Mouse (Mus musculus) hindbrain, embryonic 10.5 days (tissue): Measurements from ENCODE around the gene Ppm1l. TPM values are rescaled to one million over a fixed set of nuclear protein-coding genes. Genes with fewer than 3 reads are reported as not detected.
"Not testable (repeated sequence)": the region's sequence is repeated elsewhere in the genome, so short reads cannot be mapped to it uniquely, and the experiment has no call there.

Experiments
- DNase-seq: peaks from one replicate; pipeline ENCODE4 v3.0.0-alpha.2; 2017; ENCODE audit warnings: low spot score
- H3K27ac ChIP-seq: fragments of 300-500 bp; sonication (generic); 2 replicates; pipeline ENCODE4 v1.5.1; 2016; ENCODE audit warnings: mild to moderate bottlenecking, moderate library complexity
- H3K27me3 ChIP-seq: fragments of 300-500 bp; sonication (generic); 2 replicates; pipeline ENCODE4 v1.6.1; 2016; ENCODE audit warnings: mild to moderate bottlenecking; ENCODE audit not compliant: poor library complexity, insufficient read depth, severe bottlenecking
- H3K36me3 ChIP-seq: fragments of 300-500 bp; sonication (generic); 2 replicates; pipeline ENCODE4 v1.6.1; 2016; ENCODE audit warnings: mild to moderate bottlenecking, moderate library complexity
- H3K4me1 ChIP-seq: fragments of 300-500 bp; sonication (generic); replicated peaks from 2 replicates; pipeline ENCODE4 v1.6.1; 2016; ENCODE audit warnings: mild to moderate bottlenecking
- H3K4me3 ChIP-seq: fragments of 300-500 bp; sonication (generic); 2 replicates; pipeline ENCODE4 v1.5.1; 2016; ENCODE audit warnings: mild to moderate bottlenecking, moderate library complexity
- H3K9me3 ChIP-seq: fragments of 300-500 bp; sonication (generic); 2 replicates; pipeline ENCODE4 v1.6.1; 2016; ENCODE audit warnings: mild to moderate bottlenecking, moderate library complexity
- WGBS: fragments of 180-500 bp; shearing (Covaris S2); methylation state at CpG from one replicate; pipeline ENCODE4 v1.1.7; 2016; 5-methylcytosine and 5-hydroxymethylcytosine counted together
- polyA plus RNA-seq: library from polyadenylated mRNA; unstranded; fragments of >200 nt; fragmentation: Nextera tagmentation; extraction: Ambion mirVana; gene quantifications from 2 replicates; pipeline ENCODE4 v1.2.1, GENCODE M21; 2016

Gene Ppm1l
- polyA plus RNA-seq, 1 experiment from 2014 or later, result 17.3 TPM

DNA sequence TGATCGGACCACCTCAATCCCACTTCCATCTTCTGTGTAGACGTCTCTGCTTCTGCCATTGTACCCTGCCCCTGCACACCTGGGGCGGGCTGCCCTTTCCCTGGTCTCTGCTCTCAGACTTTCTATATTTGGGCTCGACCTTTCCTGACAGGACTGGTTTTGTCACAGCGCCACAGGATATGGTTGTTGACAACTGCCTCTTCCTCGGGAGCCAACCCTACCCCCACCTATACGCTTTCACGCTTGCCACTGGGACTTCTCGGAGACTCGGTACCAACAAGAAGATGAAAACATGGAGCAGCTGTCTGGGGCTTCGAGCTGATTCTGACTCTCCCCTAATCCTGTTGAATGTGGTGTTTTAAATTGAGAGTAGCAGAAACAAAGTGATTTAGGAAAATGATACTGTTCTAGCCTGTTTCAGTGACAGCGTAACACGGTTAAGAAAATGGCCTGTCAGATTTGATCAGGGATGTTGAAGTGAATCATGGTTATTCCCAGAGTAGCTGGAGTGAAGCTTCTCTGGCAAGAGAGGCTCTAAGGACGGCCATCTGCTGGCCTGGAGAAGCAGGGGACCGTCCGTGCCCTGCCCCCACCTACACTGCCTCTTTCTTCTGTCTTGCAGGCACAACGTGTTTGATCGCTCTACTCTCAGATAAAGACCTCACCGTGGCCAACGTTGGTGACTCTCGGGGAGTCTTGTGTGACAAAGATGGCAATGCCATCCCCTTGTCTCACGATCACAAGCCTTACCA, 232.2 kb downstream of the Ppm1l start:
- 84% methylated on average over 22 of the region's 22 CpGs for WGBS
- H3K4me3 ChIP-seq, result no peak overlapping the region
- no peak for DNase-seq
- H3K9me3 ChIP-seq, result no peaks in the 10 kb centered on the region
- H3K27me3 ChIP-seq, result no peaks in the 10 kb centered on the region
- no peak overlapping the region for H3K27ac ChIP-seq
- H3K4me1 ChIP-seq, result peaks cover 8% of the 10 kb centered on the region
- H3K36me3 ChIP-seq, result peaks cover 11% of the 10 kb centered on the region

DNA sequence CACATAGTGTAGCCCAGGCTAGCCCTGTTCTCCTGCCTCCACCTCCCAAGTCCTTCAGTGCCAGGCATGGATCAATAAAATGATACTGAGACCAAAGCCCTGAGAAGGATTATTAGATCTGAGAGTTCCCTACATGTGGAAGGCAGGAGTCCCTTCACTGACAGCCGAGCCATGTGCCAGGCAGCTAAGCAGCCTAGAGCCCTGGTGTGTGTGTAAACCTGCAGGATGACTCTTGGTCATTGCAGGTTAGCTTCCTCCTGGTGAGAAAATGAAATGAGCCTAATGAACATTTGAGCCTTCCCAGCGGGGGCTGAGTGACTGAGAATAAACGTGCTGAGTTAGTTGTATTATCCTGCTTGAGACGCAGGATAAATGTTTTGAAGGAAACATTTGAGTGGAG, 232.9 kb downstream of the Ppm1l start:
- no peak for DNase-seq
- Histone ChIP-seq H3K4me1 (peaks cover 8% of the 10 kb centered on the region), H3K9me3 (no peaks in the 10 kb centered on the region), H3K4me3 (no peak overlapping the region), H3K27ac (no peak overlapping the region), H3K36me3 (peaks cover 15% of the 10 kb centered on the region), H3K27me3 (no peaks in the 10 kb centered on the region)
- WGBS, result 78% methylated on average over 4 of the region's 4 CpGs

DNA sequence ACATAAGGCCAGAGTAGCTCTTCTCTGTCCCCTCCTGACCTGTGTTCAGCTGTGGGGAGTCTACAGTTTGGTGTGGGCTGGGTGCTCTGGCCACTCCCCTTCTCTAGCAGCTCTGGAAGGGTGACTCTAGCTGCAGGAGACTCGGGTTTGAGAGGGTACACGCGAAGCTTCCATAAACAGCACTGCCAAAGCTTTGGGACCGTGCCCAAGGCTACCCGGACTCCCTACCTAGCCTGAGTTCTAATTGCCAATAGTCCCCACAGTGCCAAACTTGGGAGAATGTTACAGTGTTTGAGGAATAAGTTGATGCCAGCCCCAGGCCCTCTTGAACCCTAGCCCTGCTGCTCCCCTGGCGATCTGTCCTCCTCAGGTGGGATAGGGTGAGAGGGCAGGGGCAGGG, 238.8 kb downstream of the Ppm1l start:
- 86% methylated on average over 6 of the region's 6 CpGs for WGBS
- no peaks in the 10 kb centered on the region for H3K9me3 ChIP-seq
- peaks cover 14% of the 10 kb centered on the region for H3K4me1 ChIP-seq
- DNase-seq, result no peak
- H3K27ac ChIP-seq, result no peak overlapping the region
- H3K27me3 ChIP-seq, result no peaks in the 10 kb centered on the region
- peaks cover 15% of the 10 kb centered on the region for H3K36me3 ChIP-seq
- H3K4me3 ChIP-seq, result no peak overlapping the region

DNA sequence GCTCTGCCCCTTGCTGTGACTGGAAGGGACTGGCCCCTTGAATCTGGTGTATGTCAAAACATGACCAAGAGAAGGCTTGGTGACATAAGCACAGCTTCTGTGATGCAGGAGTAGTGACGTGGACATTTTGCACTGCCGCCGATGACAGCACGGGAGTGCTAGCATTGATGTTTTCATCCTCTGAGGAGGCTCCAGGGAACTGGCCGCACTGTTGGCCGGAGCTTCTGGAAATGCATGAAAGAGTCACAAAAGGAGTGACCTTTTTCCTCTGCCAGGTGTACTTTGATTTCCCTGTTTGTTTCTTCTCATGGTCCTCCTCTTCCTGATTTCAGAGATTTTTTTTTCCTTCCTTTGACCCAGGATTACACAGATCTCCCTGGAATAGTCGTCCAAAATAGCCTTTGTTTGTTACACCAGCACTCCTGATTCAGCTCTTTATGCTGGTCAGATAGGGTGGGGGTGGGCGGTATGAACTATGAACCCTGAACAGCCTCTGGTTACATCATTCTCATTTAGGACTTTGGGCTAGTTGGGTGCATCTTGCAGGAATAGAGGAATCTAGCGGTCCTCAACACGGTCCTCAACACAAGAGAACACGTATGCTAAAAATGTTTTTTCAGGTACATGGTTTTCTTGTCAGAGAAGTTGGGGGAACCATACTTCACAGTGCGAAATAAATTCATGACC, 239.6 kb downstream of the Ppm1l start:
- Histone ChIP-seq H3K27ac (0 out of 2 replicates have a peak overlapping the region, but pooled peaks have one; percentile 50), H3K9me3 (no peaks in the 10 kb centered on the region), H3K27me3 (no peaks in the 10 kb centered on the region), H3K4me3 (no peak overlapping the region), H3K4me1 (peaks cover 14% of the 10 kb centered on the region), H3K36me3 (peaks cover 15% of the 10 kb centered on the region)
- no peak for DNase-seq
- 80% methylated on average over 12 of the region's 12 CpGs for whole genome bisulfite sequencing

DNA sequence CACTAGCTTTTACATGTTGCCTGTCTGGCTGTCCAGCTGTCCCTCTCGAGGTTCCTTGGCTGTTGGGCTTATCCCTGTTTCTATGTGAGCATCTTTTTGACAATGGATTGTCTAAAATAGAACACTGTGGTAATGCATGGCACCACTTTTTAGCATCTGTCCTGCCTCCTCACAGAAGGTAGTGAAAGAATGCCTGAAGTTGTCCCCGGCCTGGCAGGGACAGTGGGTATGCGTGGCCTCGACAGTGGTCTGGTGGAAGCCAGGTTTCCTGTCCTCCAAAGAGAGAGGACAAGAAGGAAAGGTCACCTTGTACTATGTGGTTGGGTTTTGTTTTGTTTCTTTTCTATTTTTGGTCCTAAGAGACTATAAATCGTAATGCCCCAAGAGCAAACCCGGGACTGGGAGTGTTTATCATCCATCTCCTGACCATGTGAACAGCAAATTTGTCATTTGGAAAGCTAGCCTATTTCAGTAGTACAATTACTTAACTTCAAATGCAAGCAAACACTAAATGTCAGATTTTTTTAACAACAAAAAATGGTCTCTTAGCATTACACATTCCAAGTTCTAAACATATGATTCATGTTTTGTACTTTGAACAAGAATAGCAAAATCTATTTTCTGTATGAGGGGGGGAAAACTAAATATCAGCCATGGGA, 242.8 kb downstream of the Ppm1l start:
- peaks cover 15% of the 10 kb centered on the region for H3K4me1 ChIP-seq
- no peaks in the 10 kb centered on the region for H3K9me3 ChIP-seq
- no peaks in the 10 kb centered on the region for H3K36me3 ChIP-seq
- H3K27ac ChIP-seq, result no peak overlapping the region
- no peaks in the 10 kb centered on the region for H3K27me3 ChIP-seq
- no peak overlapping the region for H3K4me3 ChIP-seq
- 92% methylated on average over 6 of the region's 6 CpGs for WGBS
- DNase-seq, result no peak

DNA sequence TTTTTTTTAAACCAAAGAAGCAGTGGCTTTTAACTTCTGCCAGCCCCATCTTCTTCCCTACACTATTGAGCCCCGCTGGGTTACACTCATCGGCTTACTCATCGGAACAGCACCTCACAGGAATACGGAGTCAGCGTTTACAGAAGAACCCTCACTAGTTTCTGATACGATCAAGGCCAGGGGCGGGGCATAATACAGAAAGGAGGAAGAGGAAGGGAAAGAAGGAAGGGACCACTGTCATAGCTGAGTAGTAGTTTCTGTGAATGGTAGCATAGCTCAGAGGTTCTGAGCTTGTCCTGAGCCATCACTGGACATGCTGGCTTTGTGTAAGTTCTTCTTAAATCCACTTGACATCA, 243.3 kb downstream of the Ppm1l start:
- no peak for DNase-seq
- Histone ChIP-seq H3K4me1 (peaks cover 15% of the 10 kb centered on the region), H3K9me3 (no peaks in the 10 kb centered on the region), H3K36me3 (no peaks in the 10 kb centered on the region), H3K4me3 (no peak overlapping the region), H3K27ac (no peak overlapping the region), H3K27me3 (no peaks in the 10 kb centered on the region)
- 92% methylated on average over 7 of the region's 7 CpGs for WGBS

DNA sequence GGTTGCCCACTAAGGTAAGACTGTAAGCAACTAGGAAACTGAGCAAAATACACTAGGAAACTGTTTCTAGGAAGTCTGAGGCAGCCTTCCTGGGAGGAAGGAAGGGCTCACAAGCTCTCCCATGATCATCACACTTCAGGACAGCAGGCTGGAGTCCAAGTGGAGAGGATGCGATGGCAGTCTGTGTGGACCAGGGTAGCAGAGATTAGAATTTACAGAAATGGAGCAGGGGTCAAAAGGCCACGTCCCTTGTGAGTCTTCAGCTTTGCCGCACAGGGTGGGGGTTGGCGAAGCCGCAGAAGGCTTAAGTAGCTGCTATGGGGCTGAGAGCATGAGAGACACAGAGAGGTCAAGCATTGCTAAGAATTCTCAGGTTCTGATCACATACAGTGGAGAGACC, 245.0 kb downstream of the Ppm1l start:
- Histone ChIP-seq H3K27ac (no peak overlapping the region), H3K4me3 (no peak overlapping the region), H3K27me3 (no peaks in the 10 kb centered on the region), H3K9me3 (no peaks in the 10 kb centered on the region), H3K36me3 (no peaks in the 10 kb centered on the region), H3K4me1 (peaks cover 4% of the 10 kb centered on the region; the same call in 1 of the 2 replicates)
- no peak for DNase-seq
- WGBS, result 74% methylated on average over 5 of the region's 5 CpGs

DNA sequence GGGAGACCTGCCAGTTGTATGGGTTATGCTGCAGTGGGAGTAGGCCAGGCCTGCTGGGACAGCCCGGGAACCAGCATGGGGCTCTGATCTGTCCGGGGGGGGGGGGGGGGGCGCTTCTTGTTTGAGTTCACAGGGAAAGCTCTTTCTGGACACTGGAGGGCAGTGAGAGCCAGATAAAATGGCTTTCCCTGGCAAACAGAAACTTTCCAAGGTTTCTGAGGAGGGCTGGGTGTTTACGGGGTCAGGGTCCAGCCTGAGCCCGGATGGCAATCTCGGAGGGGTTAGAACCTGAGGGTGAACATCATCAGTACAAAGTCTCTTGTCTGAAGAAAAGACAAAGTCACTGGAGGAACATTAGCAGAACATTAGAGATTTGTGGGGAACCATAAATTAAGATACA, 246.7 kb downstream of the Ppm1l start:
- no peak overlapping the region for H3K27ac ChIP-seq
- no peaks in the 10 kb centered on the region for H3K27me3 ChIP-seq
- H3K36me3 ChIP-seq, result no peaks in the 10 kb centered on the region
- WGBS, result 82% methylated on average over 6 of the region's 6 CpGs
- peaks cover 4% of the 10 kb centered on the region; the same call in 1 of the 2 replicates for H3K4me1 ChIP-seq
- no peak overlapping the region for H3K4me3 ChIP-seq
- no peaks in the 10 kb centered on the region for H3K9me3 ChIP-seq
- no peak for DNase-seq

DNA sequence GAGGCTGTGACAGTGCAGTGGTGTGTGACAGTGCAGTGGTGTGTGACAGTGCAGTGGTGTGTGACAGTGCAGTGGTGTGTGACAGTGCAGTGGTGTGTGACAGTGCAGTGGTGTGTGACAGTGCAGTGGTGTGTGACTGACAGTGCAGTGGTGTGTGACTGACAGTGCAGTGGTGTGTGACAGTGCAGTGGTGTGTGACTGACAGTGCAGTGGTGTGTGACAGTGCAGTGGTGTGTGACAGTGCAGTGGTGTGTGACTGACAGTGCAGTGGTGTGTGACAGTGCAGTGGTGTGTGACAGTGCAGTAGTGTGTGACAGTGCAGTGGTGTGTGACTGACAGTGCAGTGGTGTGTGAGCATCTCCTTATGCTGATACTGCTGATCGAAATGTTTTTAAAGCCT, 248.9 kb downstream of the Ppm1l start:
- H3K27me3 ChIP-seq, H3K27ac ChIP-seq, H3K4me1 ChIP-seq, DNase-seq, H3K36me3 ChIP-seq, H3K9me3 ChIP-seq, H3K4me3 ChIP-seq: not testable (repeated sequence)
- 91% methylated on average over 1 of the region's 1 CpGs for WGBS

DNA sequence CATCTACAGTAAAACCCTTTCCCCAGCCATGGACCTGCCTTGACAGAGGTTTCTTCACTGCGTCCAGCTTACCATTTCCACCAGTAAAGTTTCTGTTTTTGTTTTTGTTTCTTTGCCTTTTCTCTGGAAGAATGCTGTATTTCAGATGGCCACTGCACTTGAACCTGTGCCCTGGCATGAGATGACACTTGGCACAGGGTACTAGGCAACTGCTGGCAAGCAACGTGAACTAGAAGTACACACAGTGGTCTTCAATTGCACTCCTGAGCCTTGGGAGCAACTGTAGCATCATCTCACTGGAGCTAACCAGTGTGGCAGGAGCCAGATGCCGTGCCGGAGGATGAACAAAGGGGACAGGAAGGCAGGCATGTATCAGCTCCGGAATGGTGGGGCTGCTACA, 255.9 kb downstream of the Ppm1l start:
- Histone ChIP-seq H3K36me3 (peaks cover 32% of the 10 kb centered on the region), H3K27me3 (no peaks in the 10 kb centered on the region), H3K4me3 (no peak overlapping the region), H3K4me1 (no peaks in the 10 kb centered on the region), H3K27ac (no peak overlapping the region), H3K9me3 (no peaks in the 10 kb centered on the region)
- 89% methylated on average over 5 of the region's 5 CpGs for WGBS
- DNase-seq, result no peak

DNA sequence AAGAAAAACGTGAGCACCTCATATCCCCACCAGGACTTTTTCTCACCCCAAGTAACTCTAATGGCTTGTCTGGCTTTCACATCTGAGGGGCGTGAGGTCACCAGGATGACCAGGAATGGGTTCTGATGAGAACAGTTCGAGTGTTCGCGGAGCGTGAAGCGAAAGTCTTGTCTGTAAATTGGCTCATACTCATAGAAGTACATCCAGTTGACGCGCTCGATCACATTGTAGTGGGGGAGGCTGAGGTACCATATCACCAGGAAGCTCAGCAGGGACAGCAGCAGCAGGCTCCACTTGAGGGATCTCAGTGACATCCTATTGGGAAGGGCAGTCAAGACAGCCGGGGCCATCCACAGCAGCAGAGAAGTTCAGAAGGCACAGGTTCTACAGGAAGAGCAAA, 258.9 kb downstream of the Ppm1l start:
- H3K36me3 ChIP-seq, result peaks cover 42% of the 10 kb centered on the region
- 95% methylated on average over 11 of the region's 11 CpGs for WGBS
- no peak for DNase-seq
- H3K4me3 ChIP-seq, result no peak overlapping the region
- no peaks in the 10 kb centered on the region for H3K4me1 ChIP-seq
- H3K27ac ChIP-seq, result no peak overlapping the region
- no peaks in the 10 kb centered on the region for H3K27me3 ChIP-seq
- no peaks in the 10 kb centered on the region for H3K9me3 ChIP-seq

DNA sequence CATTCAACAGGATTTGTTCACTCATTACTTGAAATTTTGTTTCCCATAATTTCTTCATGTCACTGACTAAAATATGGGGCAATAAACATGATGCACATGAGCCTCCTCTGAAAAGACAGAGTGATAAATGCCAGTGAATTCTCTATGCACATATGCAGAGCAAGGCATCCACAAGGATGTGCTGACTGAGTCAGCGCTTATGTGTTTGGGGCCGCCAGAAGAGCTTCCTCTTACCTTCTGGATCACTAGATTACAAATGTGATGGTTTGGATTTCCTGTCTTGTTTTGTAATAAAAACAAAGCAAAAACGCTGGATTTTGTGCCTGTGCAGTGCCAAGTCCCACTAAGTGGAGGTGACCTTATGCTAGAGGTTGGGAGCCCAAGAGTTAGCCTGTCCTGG, 260.1 kb downstream of the Ppm1l start:
- WGBS, result 86% methylated on average over 3 of the region's 3 CpGs
- H3K36me3 ChIP-seq, result peaks cover 42% of the 10 kb centered on the region
- no peak for DNase-seq
- no peak overlapping the region for H3K4me3 ChIP-seq
- no peaks in the 10 kb centered on the region for H3K27me3 ChIP-seq
- H3K9me3 ChIP-seq, result no peaks in the 10 kb centered on the region
- H3K27ac ChIP-seq, result no peak overlapping the region
- H3K4me1 ChIP-seq, result no peaks in the 10 kb centered on the region

DNA sequence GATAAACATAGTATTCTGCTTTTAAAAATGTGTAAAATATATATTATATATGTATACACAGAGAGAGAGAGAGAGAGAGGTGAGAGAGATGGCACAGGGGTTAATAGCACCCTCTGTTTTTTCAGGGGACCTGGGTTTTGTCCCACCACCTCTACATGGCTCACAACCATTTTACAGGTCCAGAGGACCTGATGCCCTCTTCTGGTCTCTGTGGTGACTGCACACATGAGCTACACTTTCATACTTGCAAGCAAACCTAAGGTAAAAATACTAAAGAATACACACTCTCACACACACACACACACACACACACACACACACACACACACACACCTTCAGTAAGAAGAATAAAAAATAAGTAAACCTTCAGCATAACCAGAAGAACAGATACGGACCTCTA, 262.1 kb downstream of the Ppm1l start:
- Histone ChIP-seq H3K27me3 (no peaks in the 10 kb centered on the region), H3K4me1 (no peaks in the 10 kb centered on the region), H3K27ac (no peak overlapping the region), H3K4me3 (no peak overlapping the region), H3K9me3 (no peaks in the 10 kb centered on the region), H3K36me3 (peaks cover 47% of the 10 kb centered on the region)
- no peak for DNase-seq
- WGBS, result 97% methylated on average over 1 of the region's 1 CpGs
